Mouse (Mus musculus) brown adipose tissue, adult 24 weeks (tissue): ENCODE measurements around the gene Vmn1r3. TPM values are rescaled to one million over a fixed set of nuclear protein-coding genes. Genes with fewer than 3 reads are reported as not detected.
"Not testable (repeated sequence)": the region's sequence is repeated elsewhere in the genome, so short reads cannot be mapped to it uniquely, and the experiment has no call there.

Experiments
- H3K27ac ChIP-seq: fragments of 200-500 bp; replicated peaks from 2 replicates; pipeline ENCODE4 v1.5.1; 2012; ENCODE audit warnings: low read depth, mild to moderate bottlenecking, low read length
- H3K4me1 ChIP-seq: fragments of 200-500 bp; 2 replicates; pipeline ENCODE4 v1.6.1; 2012; ENCODE audit warnings: low read length, mixed read lengths; ENCODE audit not compliant: control insufficient read depth, insufficient read depth, insufficient read length
- H3K4me3 ChIP-seq: fragments of 200-500 bp; 2 replicates; pipeline ENCODE4 v1.5.1; 2012; ENCODE audit warnings: low read depth, mild to moderate bottlenecking, low read length, moderate library complexity; ENCODE audit not compliant: insufficient read depth
- polyA plus RNA-seq: library from polyadenylated mRNA; stranded (reverse); fragments of >200 nt; gene quantifications from 2 replicates; pipeline ENCODE4 v1.2.4, GENCODE M21; 2012; ENCODE audit not compliant: missing spikeins, insufficient read depth, insufficient read length

Vmn1r3 gene
- not detected in 2 replicates for polyA plus RNA-seq

- not testable (repeated sequence) for H3K4me3 ChIP-seq, H3K27ac ChIP-seq, H3K4me1 ChIP-seq
Observed at GRCm38 (mm10) chr4:3185258-3185657, at the start of gene Vmn1r3. TSS of gene Vmn1r3 (minus strand) at chr4:3185358.

- no peak overlapping the region for H3K27ac ChIP-seq
- H3K4me1 ChIP-seq = no peaks in the 10 kb centered on the region
Observed at GRCm38 (mm10) chr4:3232053-3232452, 46.9 kb upstream of the Vmn1r3 start.

GRCm38 (mm10) chr4:3230908-3231684, 45.9 kb upstream of the Vmn1r3 start:
- no peaks in the 10 kb centered on the region for H3K4me1 ChIP-seq
- peak overlapping the region; percentile 57 for H3K4me3 ChIP-seq
- H3K27ac ChIP-seq = no peak overlapping the region

More at GRCm38 (mm10) chr4:3232053-3232452, 46.9 kb upstream of the Vmn1r3 start:
- no peak overlapping the region for H3K4me3 ChIP-seq

GRCm38 (mm10) chr4:3229532-3229931, 44.4 kb upstream of the Vmn1r3 start:
- Histone ChIP-seq H3K4me3 (no peak overlapping the region), H3K27ac (no peak overlapping the region)

GRCm38 (mm10) chr4:3228476-3228875, 43.3 kb upstream of the Vmn1r3 start:
- no peaks in the 10 kb centered on the region for H3K4me1 ChIP-seq
- no peak overlapping the region for H3K4me3 ChIP-seq
- H3K27ac ChIP-seq = no peak overlapping the region

More at GRCm38 (mm10) chr4:3229532-3229931, 44.4 kb upstream of the Vmn1r3 start:
- no peaks in the 10 kb centered on the region for H3K4me1 ChIP-seq

GRCm38 (mm10) chr4:3227751-3228150, 42.6 kb upstream of the Vmn1r3 start:
- no peak overlapping the region for H3K27ac ChIP-seq
- no peaks in the 10 kb centered on the region for H3K4me1 ChIP-seq
- H3K4me3 ChIP-seq = no peak overlapping the region

GRCm38 (mm10) chr4:3226488-3226887, 41.3 kb upstream of the Vmn1r3 start:
- H3K27ac ChIP-seq = no peak overlapping the region
- no peak overlapping the region for H3K4me3 ChIP-seq
- H3K4me1 ChIP-seq = no peaks in the 10 kb centered on the region

GRCm38 (mm10) chr4:3225416-3225815, 40.3 kb upstream of the Vmn1r3 start:
- H3K4me3 ChIP-seq, H3K27ac ChIP-seq, H3K4me1 ChIP-seq: not testable (repeated sequence)

- H3K27ac ChIP-seq, H3K4me1 ChIP-seq, H3K4me3 ChIP-seq: not testable (repeated sequence)
Observed at GRCm38 (mm10) chr4:3224848-3225247, 39.7 kb upstream of the Vmn1r3 start.

- not testable (repeated sequence) for H3K4me1 ChIP-seq, H3K27ac ChIP-seq, H3K4me3 ChIP-seq
Observed at GRCm38 (mm10) chr4:3223483-3224209, 38.5 kb upstream of the Vmn1r3 start.

- not testable (repeated sequence) for H3K4me3 ChIP-seq, H3K4me1 ChIP-seq, H3K27ac ChIP-seq
Observed at GRCm38 (mm10) chr4:3216382-3216781, 31.2 kb upstream of the Vmn1r3 start.

- not testable (repeated sequence) for H3K4me1 ChIP-seq, H3K27ac ChIP-seq, H3K4me3 ChIP-seq
Observed at GRCm38 (mm10) chr4:3213349-3213748, 28.2 kb upstream of the Vmn1r3 start.

GRCm38 (mm10) chr4:3209643-3210217, 24.6 kb upstream of the Vmn1r3 start:
- not testable (repeated sequence) for H3K27ac ChIP-seq, H3K4me1 ChIP-seq, H3K4me3 ChIP-seq

- H3K4me1 ChIP-seq, H3K4me3 ChIP-seq, H3K27ac ChIP-seq: not testable (repeated sequence)
Observed at GRCm38 (mm10) chr4:3176746-3177490, 8.2 kb downstream of the Vmn1r3 start.

- H3K27ac ChIP-seq, H3K4me3 ChIP-seq, H3K4me1 ChIP-seq: not testable (repeated sequence)
Observed at GRCm38 (mm10) chr4:3176195-3176594, 9.0 kb downstream of the Vmn1r3 start.
